Mouse (Mus musculus) hindbrain, embryonic 11.5 days (tissue): ENCODE results near the gene Tiparp. TPM values are rescaled to one million over a fixed set of nuclear protein-coding genes. Genes with fewer than 3 reads are reported as not detected.

Source experiments
- ATAC-seq: fragments of 200-750 bp; cut with Nextera tagmentation; 2 replicates; pipeline ENCODE4 v1.8.0; 2017; ENCODE audit warnings: mild to moderate bottlenecking, moderate TSS enrichment, moderate library complexity; ENCODE audit not compliant: low FRiP score
- DNase-seq: peaks from one replicate; pipeline ENCODE4 v3.0.0-alpha.2; 2015; ENCODE audit warnings: low spot score
- H3K27ac ChIP-seq: fragments of 300-500 bp; sonication (generic); 2 replicates; pipeline ENCODE4 v1.5.1; 2014; ENCODE audit warnings: mild to moderate bottlenecking, low read depth, low read length
- H3K27me3 ChIP-seq: fragments of 300-500 bp; sonication (generic); 2 replicates; pipeline ENCODE4 v1.6.1; 2014; ENCODE audit warnings: mild to moderate bottlenecking, low read length, moderate library complexity, mixed read lengths; ENCODE audit not compliant: control insufficient read depth, insufficient read depth
- H3K36me3 ChIP-seq: fragments of 300-500 bp; sonication (generic); 2 replicates; pipeline ENCODE4 v1.6.1; 2014; ENCODE audit warnings: mild to moderate bottlenecking, low read length, moderate library complexity, mixed read lengths; ENCODE audit not compliant: control insufficient read depth, insufficient read depth
- H3K4me1 ChIP-seq: fragments of 300-500 bp; sonication (generic); replicated peaks from 2 replicates; pipeline ENCODE4 v1.6.1; 2014; ENCODE audit warnings: low read length, mixed read lengths; ENCODE audit not compliant: control insufficient read depth, insufficient read depth
- H3K4me2 ChIP-seq: fragments of 300-500 bp; sonication (generic); replicated peaks from 2 replicates; pipeline ENCODE4 v1.6.1; 2014; ENCODE audit warnings: mild to moderate bottlenecking, low read depth, low read length
- H3K4me3 ChIP-seq: fragments of 300-500 bp; sonication (generic); 2 replicates; pipeline ENCODE4 v1.5.1; 2014; ENCODE audit warnings: low read depth, low read length
- H3K9ac ChIP-seq: fragments of 300-500 bp; sonication (generic); 2 replicates; pipeline ENCODE4 v1.6.1; 2014; ENCODE audit warnings: low read depth, low read length
- H3K9me3 ChIP-seq: fragments of 300-500 bp; sonication (generic); 2 replicates; pipeline ENCODE4 v1.6.1; 2016; ENCODE audit warnings: low read length; ENCODE audit not compliant: control insufficient read depth
- WGBS: fragments of 180-500 bp; shearing (Covaris S2); extraction: QIAGEN DNeasy Blood & Tissue Kit; methylation state at CpG from one replicate; pipeline ENCODE4 v1.1.7; 2014; 5-methylcytosine and 5-hydroxymethylcytosine counted together
- polyA plus RNA-seq: library from polyadenylated mRNA; unstranded; fragments of >200 nt; fragmentation: Nextera tagmentation; extraction: Ambion mirVana; gene quantifications from 2 replicates; pipeline ENCODE4 v1.2.1, GENCODE M21; 2014

The Tiparp gene
- polyA plus RNA-seq, 1 experiment from 2014 or later = 41.1 TPM

DNA sequence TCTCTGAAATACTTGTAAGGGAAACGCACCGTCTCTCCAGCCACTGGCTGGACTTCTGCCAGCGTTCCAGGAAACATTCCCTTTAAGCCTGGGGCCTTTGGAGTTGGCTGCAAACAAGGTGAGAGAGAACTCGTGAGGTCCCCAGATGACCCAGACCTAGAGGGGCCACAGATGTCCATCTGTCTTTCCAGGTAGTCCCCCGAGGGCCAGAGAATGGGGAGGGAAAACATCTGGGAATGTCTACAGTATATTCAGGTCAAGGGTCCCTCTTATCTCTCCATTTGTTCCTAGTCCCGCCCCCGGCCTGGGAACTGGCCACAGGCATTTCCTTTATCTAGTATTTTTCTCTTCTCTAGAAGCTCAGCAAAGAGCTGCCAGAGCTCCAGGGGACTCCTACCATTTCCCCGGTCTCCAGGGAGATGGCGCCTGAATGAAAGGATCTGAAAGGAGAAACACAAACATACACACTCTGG is 33.9 kb upstream of the Tiparp start:
- Histone ChIP-seq H3K4me2 (no peak overlapping the region), H3K27ac (no peak overlapping the region), H3K9me3 (no peaks in the 10 kb centered on the region), H3K9ac (no peak overlapping the region), H3K4me1 (no peaks in the 10 kb centered on the region), H3K36me3 (no peaks in the 10 kb centered on the region), H3K27me3 (no peaks in the 10 kb centered on the region), H3K4me3 (no peak overlapping the region)
- WGBS = 40% methylated on average over 9 of the region's 9 CpGs
- DNase-seq = peak; percentile 10
- ATAC-seq = no peak

- H3K4me1 ChIP-seq = no peaks in the 10 kb centered on the region
- H3K4me2 ChIP-seq = no peak overlapping the region
- DNase-seq = no peak
- no peak overlapping the region for H3K4me3 ChIP-seq
- no peaks in the 10 kb centered on the region for H3K36me3 ChIP-seq
- no peak overlapping the region for H3K27ac ChIP-seq
- H3K9ac ChIP-seq = no peak overlapping the region
- ATAC-seq = no peak
- H3K27me3 ChIP-seq = no peaks in the 10 kb centered on the region
- H3K9me3 ChIP-seq = no peaks in the 10 kb centered on the region
- WGBS = 70% methylated on average over 2 of the region's 2 CpGs
These were observed 20.4 kb upstream of the Tiparp start for GRCm38 (mm10) chr3:65507766-65508165.

- ATAC-seq (no peak), DNase-seq (no peak)
- H3K27me3 ChIP-seq = no peaks in the 10 kb centered on the region
- 83% methylated on average over 2 of the region's 2 CpGs for WGBS
- H3K9me3 ChIP-seq = no peaks in the 10 kb centered on the region
- H3K4me1 ChIP-seq = no peaks in the 10 kb centered on the region
- H3K9ac ChIP-seq = no peak overlapping the region
- no peaks in the 10 kb centered on the region for H3K36me3 ChIP-seq
- no peak overlapping the region for H3K4me2 ChIP-seq
- no peak overlapping the region for H3K4me3 ChIP-seq
- no peak overlapping the region for H3K27ac ChIP-seq
These were observed 17.6 kb upstream of the Tiparp start for GRCm38 (mm10) chr3:65510588-65510987.

GRCm38 (mm10) chr3:65515751-65516150 is 12.5 kb upstream of the Tiparp start:
- no peaks in the 10 kb centered on the region for H3K9me3 ChIP-seq
- DNase-seq (no peak), ATAC-seq (no peak)
- no peak overlapping the region for H3K4me2 ChIP-seq
- 85% methylated on average over 2 of the region's 2 CpGs for WGBS
- no peak overlapping the region for H3K9ac ChIP-seq
- H3K4me1 ChIP-seq = no peaks in the 10 kb centered on the region
- no peaks in the 10 kb centered on the region for H3K27me3 ChIP-seq
- H3K27ac ChIP-seq = no peak overlapping the region
- H3K4me3 ChIP-seq = no peak overlapping the region
- H3K36me3 ChIP-seq = no peaks in the 10 kb centered on the region

DNA sequence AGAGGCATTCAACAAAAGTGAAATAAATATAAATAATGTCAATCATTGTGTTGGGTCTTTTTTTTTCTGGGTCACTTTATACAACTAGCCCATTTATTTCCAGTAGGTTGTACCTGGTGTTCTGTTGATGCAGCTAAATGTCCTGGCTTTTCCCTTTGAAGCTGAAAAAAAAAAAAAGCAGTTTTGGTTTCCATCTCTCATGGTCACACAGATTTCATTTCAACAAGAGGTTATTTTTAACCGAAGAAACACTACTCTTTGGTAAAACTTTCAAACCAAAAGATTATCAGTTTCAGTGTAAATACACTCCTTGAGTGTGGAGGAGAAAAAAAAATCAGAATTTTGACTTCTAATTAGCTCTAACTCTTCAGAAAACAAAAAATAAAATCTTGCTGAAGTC is 11.7 kb upstream of the Tiparp start:
- Histone ChIP-seq H3K4me1 (no peaks in the 10 kb centered on the region), H3K36me3 (no peaks in the 10 kb centered on the region), H3K4me2 (no peak overlapping the region), H3K27ac (no peak overlapping the region), H3K4me3 (no peak overlapping the region), H3K9ac (no peak overlapping the region), H3K9me3 (no peaks in the 10 kb centered on the region), H3K27me3 (no peaks in the 10 kb centered on the region)
- no peak for ATAC-seq
- no peak for DNase-seq
- 89% methylated on average over 1 of the region's 1 CpGs for WGBS

DNA sequence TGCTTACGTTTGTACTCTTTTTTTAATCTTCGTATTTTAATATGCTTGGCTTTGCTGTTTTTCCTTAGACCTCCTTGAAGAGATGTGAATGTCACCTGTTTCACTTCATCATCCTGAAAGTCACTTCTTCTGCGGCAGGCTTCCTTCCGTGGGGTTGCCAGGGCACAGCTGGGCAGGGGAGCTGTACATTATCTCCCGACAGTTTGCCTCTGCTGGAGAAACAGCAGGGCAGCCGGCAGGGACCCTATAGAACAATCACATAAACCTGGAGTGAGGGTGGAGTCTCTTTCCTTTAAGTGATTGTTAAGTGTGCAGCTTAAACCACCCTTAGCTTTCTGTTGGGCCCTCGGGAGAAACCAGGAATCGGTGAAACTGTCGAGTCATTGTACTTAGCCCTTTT is 11.1 kb upstream of the Tiparp start:
- 27% methylated on average over 9 of the region's 9 CpGs for WGBS
- Histone ChIP-seq H3K4me1 (no peaks in the 10 kb centered on the region), H3K9me3 (no peaks in the 10 kb centered on the region), H3K36me3 (no peaks in the 10 kb centered on the region), H3K27ac (no peak overlapping the region), H3K27me3 (no peaks in the 10 kb centered on the region), H3K4me2 (no peak overlapping the region), H3K4me3 (no peak overlapping the region), H3K9ac (no peak overlapping the region)
- DNase-seq (no peak), ATAC-seq (no peak)

GRCm38 (mm10) chr3:65517747-65518527 is 10.3 kb upstream of the Tiparp start:
- ATAC-seq = no peak
- no peak overlapping the region for H3K27ac ChIP-seq
- no peak overlapping the region for H3K4me3 ChIP-seq
- no peaks in the 10 kb centered on the region for H3K36me3 ChIP-seq
- H3K4me2 ChIP-seq = no peak overlapping the region
- WGBS = 56% methylated on average over 13 of the region's 13 CpGs
- H3K9me3 ChIP-seq = no peaks in the 10 kb centered on the region
- no peaks in the 10 kb centered on the region for H3K4me1 ChIP-seq
- no peak overlapping the region for H3K9ac ChIP-seq
- no peak for DNase-seq
- H3K27me3 ChIP-seq = no peaks in the 10 kb centered on the region

DNA sequence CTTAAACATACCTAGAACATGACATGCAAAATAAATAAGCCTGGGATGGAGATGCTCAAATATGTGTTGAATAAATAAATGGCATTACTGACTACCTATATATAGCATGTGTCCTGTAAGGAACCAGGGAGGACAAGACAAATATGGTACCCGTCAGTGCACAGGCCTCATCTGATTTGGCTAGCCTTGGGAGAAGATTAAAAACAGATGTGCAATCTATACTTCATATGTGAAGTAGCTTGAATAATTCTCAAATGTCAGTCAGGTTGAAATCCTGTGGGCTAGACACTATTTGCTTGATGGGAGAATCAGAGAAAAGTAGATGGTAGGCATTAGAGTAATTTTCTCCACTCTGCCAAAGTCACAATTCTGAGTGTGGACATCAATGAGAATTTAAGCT is 6.8 kb upstream of the Tiparp start:
- Histone ChIP-seq H3K27me3 (no peaks in the 10 kb centered on the region), H3K27ac (no peak overlapping the region), H3K9me3 (no peaks in the 10 kb centered on the region), H3K4me1 (no peaks in the 10 kb centered on the region), H3K9ac (no peak overlapping the region), H3K4me3 (no peak overlapping the region), H3K4me2 (no peak overlapping the region), H3K36me3 (no peaks in the 10 kb centered on the region)
- ATAC-seq = no peak
- no peak for DNase-seq
- 64% methylated on average over 1 of the region's 1 CpGs for WGBS

DNA sequence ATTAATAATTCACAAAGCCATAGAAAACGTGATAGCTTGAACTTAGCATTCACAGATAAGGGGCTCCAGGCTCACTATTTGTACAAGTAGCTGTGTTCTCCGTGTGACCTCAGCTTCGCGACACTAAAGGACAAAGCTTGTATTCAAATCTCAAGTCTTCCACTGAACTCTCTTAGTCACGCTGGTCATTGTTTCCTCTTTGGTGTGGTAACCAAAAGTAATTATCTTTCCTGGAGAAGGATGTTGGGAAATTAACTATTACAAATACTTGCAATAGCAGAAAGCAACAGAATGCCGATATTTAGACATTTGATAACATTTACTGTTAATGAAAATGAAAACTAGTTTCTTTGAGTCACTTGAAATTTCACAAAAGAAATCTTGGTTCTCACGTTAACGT is 4.8 kb upstream of the Tiparp start:
- Histone ChIP-seq H3K27ac (no peak overlapping the region), H3K27me3 (no peaks in the 10 kb centered on the region), H3K4me2 (no peak overlapping the region), H3K36me3 (no peaks in the 10 kb centered on the region), H3K4me1 (no peaks in the 10 kb centered on the region), H3K4me3 (no peak overlapping the region), H3K9ac (no peak overlapping the region), H3K9me3 (no peaks in the 10 kb centered on the region)
- no peak for DNase-seq
- 43% methylated on average over 8 of the region's 8 CpGs for WGBS
- ATAC-seq = no peak
